Mouse (Mus musculus) CH12.LX (cell line): ENCODE data around the gene Tmc3. TPM values are rescaled to one million over a fixed set of nuclear protein-coding genes. Genes with fewer than 3 reads are reported as not detected.

Source experiments
- DNase-seq: peaks from one replicate; pipeline ENCODE4 v3.0.0-alpha.2; 2013; ENCODE audit errors: extremely low read depth
- H3K27ac ChIP-seq: 2 replicates; pipeline ENCODE4 v1.5.1; 2012; ENCODE audit warnings: low read depth, mild to moderate bottlenecking, control low read depth, moderate library complexity; ENCODE audit not compliant: insufficient read depth
- H3K27me3 ChIP-seq: replicated peaks from 2 replicates; pipeline ENCODE3; 2012; ENCODE audit warnings: inconsistent platforms
- H3K36me3 ChIP-seq, 2 experiments: replicated peaks in 1 of 2; 2 replicates each; pipeline versions ENCODE3 to v1.6.1; 2012; ENCODE audit warnings: inconsistent platforms in 1 of 2, low read length in 1 of 2, mild to moderate bottlenecking in 1 of 2, mixed read lengths in 1 of 2, moderate library complexity in 1 of 2; ENCODE audit not compliant: control insufficient read depth in 1 of 2, insufficient read depth in 1 of 2
- H3K4me1 ChIP-seq, 2 experiments: 2 replicates each; pipeline ENCODE4 v1.6.1; 2012; ENCODE audit warnings: inconsistent platforms in 1 of 2, moderate library complexity in 1 of 2; ENCODE audit not compliant: insufficient read depth in 2 of 2, control insufficient read depth in 1 of 2
- H3K4me2 ChIP-seq: 2 replicates; pipeline ENCODE4 v1.6.1; 2012; ENCODE audit warnings: low read depth, mild to moderate bottlenecking, control low read depth; ENCODE audit not compliant: poor library complexity, insufficient read depth, severe bottlenecking
- H3K4me3 ChIP-seq, 3 experiments: fragments of 150-350 bp in 1 of 3; sonication (generic) in 1 of 3; replicated peaks in 1 of 3; 2 replicates each; pipeline versions ENCODE3 to v1.5.1; 2011 to 2012; ENCODE audit warnings: low read depth in 2 of 3, low read length in 2 of 3, mild to moderate bottlenecking in 2 of 3, moderate library complexity in 2 of 3, control low read depth in 1 of 3, improper control_type of control experiment in 1 of 3, inconsistent platforms in 1 of 3, mixed read lengths in 1 of 3; ENCODE audit not compliant: poor library complexity in 1 of 3
- H3K79me2 ChIP-seq: replicated peaks from 2 replicates; pipeline ENCODE4 v1.6.1; 2012; ENCODE audit warnings: mild to moderate bottlenecking, moderate library complexity; ENCODE audit not compliant: control insufficient read depth, poor library complexity, insufficient read depth, severe bottlenecking; ENCODE audit errors: extremely low read depth
- H3K9ac ChIP-seq: 2 replicates; pipeline ENCODE4 v1.6.1; 2012; ENCODE audit warnings: low read depth, mild to moderate bottlenecking, control low read depth, moderate library complexity; ENCODE audit not compliant: insufficient read depth
- H3K9me3 ChIP-seq: replicated peaks from 2 replicates; pipeline ENCODE3; 2012; ENCODE audit warnings: low read length, inconsistent platforms, mixed read lengths
- BHLHE40 ChIP-seq: IDR thresholded peaks from 2 replicates; pipeline ENCODE4 v1.6.1; 2011; ENCODE audit warnings: mild to moderate bottlenecking, low read depth, low read length, improper control_type of control experiment
- CHD2 ChIP-seq: IDR thresholded peaks from 2 replicates; pipeline ENCODE4 v1.6.1; 2011; ENCODE audit warnings: low read length, improper control_type of control experiment
- ELF1 ChIP-seq: IDR thresholded peaks from 2 replicates; pipeline ENCODE4 v1.6.1; 2014; ENCODE audit warnings: low read depth, mild to moderate bottlenecking, inconsistent platforms, low read length, improper control_type of control experiment
- EP300 ChIP-seq: IDR thresholded peaks from 2 replicates; pipeline ENCODE4 v1.6.1; 2011; ENCODE audit warnings: low read length, improper control_type of control experiment
- ETS1 ChIP-seq: conservative IDR thresholded peaks from 2 replicates; pipeline ENCODE4 v1.6.1; 2012; ENCODE audit warnings: low read depth, mild to moderate bottlenecking, inconsistent platforms, low read length, improper control_type of control experiment, moderate library complexity
- HCFC1 ChIP-seq: IDR thresholded peaks from 2 replicates; pipeline ENCODE4 v1.6.1; 2012; ENCODE audit warnings: low read depth, mild to moderate bottlenecking, inconsistent platforms, low read length, improper control_type of control experiment
- IRF4 ChIP-seq: IDR thresholded peaks from 2 replicates; pipeline ENCODE4 v1.6.1; 2014; ENCODE audit warnings: low read depth, mild to moderate bottlenecking, inconsistent platforms, low read length, improper control_type of control experiment
- MAX ChIP-seq: IDR thresholded peaks from 2 replicates; pipeline ENCODE4 v1.6.1; 2011; ENCODE audit warnings: low read length, improper control_type of control experiment
- MEF2A ChIP-seq: IDR thresholded peaks from 2 replicates; pipeline ENCODE4 v1.6.1; 2014; ENCODE audit warnings: low read depth, mild to moderate bottlenecking, inconsistent platforms, low read length, improper control_type of control experiment, borderline replicate concordance
- MYC ChIP-seq: IDR thresholded peaks from 2 replicates; pipeline ENCODE4 v1.6.1; 2011; ENCODE audit warnings: low read depth, mild to moderate bottlenecking, improper control_type of control experiment, low read length
- NELFE ChIP-seq: IDR thresholded peaks from 2 replicates; pipeline ENCODE4 v1.6.1; 2011; ENCODE audit warnings: low read depth, low read length, improper control_type of control experiment
- POLR2A ChIP-seq: IDR thresholded peaks from 2 replicates; pipeline ENCODE4 v1.6.1; 2011; ENCODE audit warnings: low read depth, mild to moderate bottlenecking, improper control_type of control experiment, low read length
- RCOR1 ChIP-seq: conservative IDR thresholded peaks from 2 replicates; pipeline ENCODE4 v1.6.1; 2012; ENCODE audit warnings: low read depth, mild to moderate bottlenecking, inconsistent platforms, low read length, improper control_type of control experiment
- SIN3A ChIP-seq: IDR thresholded peaks from 2 replicates; pipeline ENCODE4 v1.6.1; 2012; ENCODE audit warnings: low read length, improper control_type of control experiment, inconsistent platforms
- TCF12 ChIP-seq: IDR thresholded peaks from 2 replicates; pipeline ENCODE4 v1.6.1; 2014; ENCODE audit warnings: low read depth, mild to moderate bottlenecking, inconsistent platforms, low read length, improper control_type of control experiment
- USF1 ChIP-seq: IDR thresholded peaks from 2 replicates; pipeline ENCODE4 v1.6.1; 2014; ENCODE audit warnings: low read depth, mild to moderate bottlenecking, inconsistent platforms, low read length, improper control_type of control experiment
- ZKSCAN1 ChIP-seq: IDR thresholded peaks from 2 replicates; pipeline ENCODE4 v1.6.1; 2012; ENCODE audit warnings: low read depth, inconsistent platforms, low read length, improper control_type of control experiment, borderline replicate concordance
- ZMIZ1 ChIP-seq: IDR thresholded peaks from 2 replicates; pipeline ENCODE4 v1.6.1; 2012; ENCODE audit warnings: low read depth, mild to moderate bottlenecking, inconsistent platforms, low read length, improper control_type of control experiment
- dilution Hi-C: fragments of 300-500 bp; cut with MboI; formaldehyde crosslinking; loops from 2 replicates; pipeline ENCODE4 v1.14.3; 2020; ENCODE audit warnings: low sequenced_read_pairs; ENCODE audit not compliant: extremely low pct_unique_long_range_greater_than_20kb, extremely low pct_ligation_motif_present
- in situ Hi-C: fragments of 300-500 bp; cut with MboI; formaldehyde crosslinking; loops from 3 replicates; pipeline ENCODE4 v1.14.3; 2019; ENCODE audit warnings: low sequenced_read_pairs, low pct_ligation_motif_present, low pct_unique_long_range_greater_than_20kb, mixed read lengths
- polyA plus RNA-seq: library from polyadenylated mRNA; unstranded; fragments of >175 nt; gene quantifications from 2 replicates; pipeline ENCODE4 v1.2.1, GENCODE M21; 2012; ENCODE audit warnings: low read depth; ENCODE audit not compliant: insufficient read length
- total RNA-seq, 2 experiments: library from RNA; depleted of rRNA; stranded (reverse); fragments of 300-350 nt in 1 of 2; fragments of >200 nt in 1 of 2; gene quantifications; 2 replicates each; pipeline ENCODE4 v1.2.3; 2012 to 2014

Tmc3 gene
- total and polyA plus RNA-seq, 3 experiments, result 1.2 to 3.0 (median 2.2) TPM

- TF ChIP-seq RCOR1, result peak; percentile 92; the same call in 1 of the 2 replicates
- TF ChIP-seq CHD2, result peak; percentile 86
- no peak for TF ChIP-seq USF1
Observed at GRCm38 (mm10) chr7:83654938-83655630, 70.4 kb downstream of the Tmc3 start (continued).

DNA sequence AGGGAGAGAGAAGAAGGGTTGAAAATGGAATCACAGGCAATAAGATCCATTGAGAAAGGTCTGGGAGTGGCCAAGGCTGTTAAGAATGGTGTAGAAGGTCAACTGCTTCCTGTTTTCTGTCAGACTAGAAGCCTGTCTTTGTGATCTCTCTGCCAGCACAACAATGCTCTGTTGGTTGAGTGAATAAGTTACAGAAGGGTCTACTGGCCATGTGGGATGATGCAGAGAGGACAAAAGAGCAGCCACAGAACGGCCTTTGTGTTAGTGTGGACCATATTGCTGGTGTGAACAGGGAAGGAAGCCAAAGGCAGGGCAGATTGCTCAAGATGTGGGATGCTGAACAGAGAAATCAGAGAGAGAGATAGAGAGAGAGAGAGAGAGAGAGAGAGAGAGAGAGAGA, 74.0 kb downstream of the Tmc3 start:
- Histone ChIP-seq H3K9ac (no peak overlapping the region; the same call in 1 of the 2 replicates), H3K9me3 (peaks cover 14% of the 10 kb centered on the region), H3K27me3 (no peaks in the 10 kb centered on the region), H3K79me2 (peaks cover 14% of the 10 kb centered on the region), H3K4me1 (peaks cover 22 to 69% of the 10 kb centered on the region in 2 experiments), H3K4me2 (peak overlapping the region; percentile 39; the same call in 1 of the 2 replicates), H3K27ac (peak overlapping the region; percentile 96), H3K4me3 (no peak overlapping the region), H3K36me3 (peaks cover 0 to 2% of the 10 kb centered on the region in 2 experiments)
- dilution Hi-C loops, result no loop called here
- in situ Hi-C loops, result loop anchor here (25.0 kb wide), 1 partner anchor 229 kb away; the partner anchor contains the start of genes Mesd and Tlnrd1
- no peak for TF ChIP-seq MEF2A
- TF ChIP-seq MAX, result no peak
- no peak for TF ChIP-seq ETS1
- TF ChIP-seq RCOR1, result no peak
- DNase-seq, result no peak

- in situ Hi-C loops (loop anchor here (25.0 kb wide), 1 partner anchor 228 kb away; the partner anchor contains the start of genes Mesd and Tlnrd1), dilution Hi-C loops (no loop called here)
- Histone ChIP-seq H3K4me2 (peak overlapping the region; percentile 39), H3K4me1 (peaks cover 22 to 69% of the 10 kb centered on the region in 2 experiments), H3K79me2 (peaks cover 7% of the 10 kb centered on the region), H3K4me3 (peak overlapping the region in 1 of 3 experiments; percentile 36), H3K27ac (peak overlapping the region; percentile 96), H3K9ac (no peak overlapping the region; the same call in 1 of the 2 replicates), H3K36me3 (peaks cover 0 to 2% of the 10 kb centered on the region in 2 experiments), H3K27me3 (no peaks in the 10 kb centered on the region), H3K9me3 (peaks cover 14% of the 10 kb centered on the region)
- DNase-seq, result peak; percentile 86
- TF ChIP-seq EP300 (0 out of 2 replicates have a peak, but pooled peaks have one; percentile 22), ZKSCAN1 (no peak), TCF12 (peak; percentile 19; the same call in 1 of the 2 replicates), ELF1 (peak; percentile 85), CHD2 (no peak), NELFE (no peak), ZMIZ1 (no peak), IRF4 (0 out of 2 replicates have a peak, but pooled peaks have one; percentile 3), SIN3A (peak; percentile 66; the same call in 1 of the 2 replicates), ETS1 (peak; percentile 76), HCFC1 (peak; percentile 7), POLR2A (0 out of 2 replicates have a peak, but pooled peaks have one; percentile 32), MYC (0 out of 2 replicates have a peak, but pooled peaks have one; percentile 25), BHLHE40 (peak; percentile 95)
Observed at GRCm38 (mm10) chr7:83659159-83660065, 74.7 kb downstream of the Tmc3 start.
